Mouse (Mus musculus): ENCODE measurements around the gene Fbxo3. TPM values are rescaled to one million over a fixed set of nuclear protein-coding genes. Genes with fewer than 3 reads are reported as not detected.

Gene Fbxo3
- total and polyA plus RNA-seq, 2 experiments from 2014 or later, result 54.9 to 78.2 TPM

DNA sequence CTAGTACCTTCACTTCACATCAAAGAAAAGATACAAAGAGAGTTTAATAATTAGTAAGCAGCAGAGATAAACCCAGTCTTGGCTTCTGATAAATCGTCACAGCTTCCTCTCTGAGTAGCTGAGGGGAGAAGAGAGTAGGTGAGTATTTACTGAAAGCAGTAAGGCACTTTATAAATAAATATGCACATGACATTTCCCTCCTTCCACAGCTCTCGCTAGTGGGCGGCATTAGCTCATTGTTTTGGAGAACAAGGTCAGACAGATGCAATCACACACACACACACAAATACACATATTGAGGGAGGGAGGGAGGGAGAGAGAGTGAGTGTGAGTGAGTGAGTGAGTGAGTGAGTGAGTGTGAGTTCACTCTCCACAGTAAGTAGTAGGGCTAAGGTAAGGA, 8.8 kb downstream of the Fbxo3 start:
- Histone ChIP-seq H3K27me3 (ENCODE audit: insufficient read depth, low read length) (no peaks in the 10 kb centered on the region), H3K27ac (ENCODE audit: low read depth, low read length) (no peak overlapping the region), H3K9me3 (ENCODE audit: low read length) (no peaks in the 10 kb centered on the region), H3K4me1 (ENCODE audit: insufficient read depth) (no peaks in the 10 kb centered on the region), H3K9ac (no peak overlapping the region), H3K4me2 (ENCODE audit: low read depth) (no peak overlapping the region), H3K4me3 (ENCODE audit: low read depth, low read length) (no peak overlapping the region), H3K36me3 (ENCODE audit: insufficient read depth) (peaks cover 36% of the 10 kb centered on the region)
- TF ChIP-seq CTCF (IDR thresholded peaks at IDR 0.05; ENCODE audit: low read depth), result no peak
- ATAC-seq (no peak), DNase-seq (no peak)
- 36% methylated on average over 3 of the region's 3 CpGs for WGBS

DNA sequence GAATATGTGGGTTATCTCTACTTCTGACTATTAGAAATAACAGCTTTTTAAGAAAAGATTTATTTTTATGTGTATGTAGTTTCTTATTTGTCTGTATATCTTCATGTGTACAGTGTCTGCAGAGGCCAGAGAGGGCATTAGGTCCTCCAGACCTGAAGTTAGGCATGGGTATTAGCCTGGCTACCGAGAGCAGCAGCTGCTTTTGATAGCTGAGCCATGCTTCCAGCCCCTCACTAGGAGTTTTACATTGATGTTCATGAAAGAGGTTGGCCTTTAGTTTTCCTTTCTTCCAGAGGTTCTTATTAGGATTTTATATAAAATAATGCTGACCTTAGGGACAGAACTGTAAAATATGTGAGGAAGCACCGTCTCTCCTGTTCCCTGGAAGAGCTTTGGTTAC, 10.7 kb downstream of the Fbxo3 start:
- Histone ChIP-seq H3K4me1 (ENCODE audit: insufficient read depth) (no peaks in the 10 kb centered on the region), H3K9me3 (ENCODE audit: low read length) (no peaks in the 10 kb centered on the region), H3K27ac (ENCODE audit: low read depth, low read length) (no peak overlapping the region), H3K27me3 (ENCODE audit: insufficient read depth, low read length) (no peaks in the 10 kb centered on the region), H3K4me2 (ENCODE audit: low read depth) (no peak overlapping the region), H3K36me3 (ENCODE audit: insufficient read depth) (peaks cover 33% of the 10 kb centered on the region), H3K4me3 (ENCODE audit: low read depth, low read length) (no peak overlapping the region), H3K9ac (no peak overlapping the region)
- DNase-seq, result no peak
- 73% methylated on average over 2 of the region's 2 CpGs for whole genome bisulfite sequencing
- no peak for ATAC-seq
- TF ChIP-seq CTCF (IDR thresholded peaks at IDR 0.05; ENCODE audit: low read depth), result no peak

- Histone ChIP-seq H3K4me3 (ENCODE audit: low read depth, low read length) (no peak overlapping the region), H3K4me1 (ENCODE audit: insufficient read depth) (no peaks in the 10 kb centered on the region), H3K27me3 (ENCODE audit: insufficient read depth, low read length) (no peaks in the 10 kb centered on the region), H3K27ac (ENCODE audit: low read depth, low read length) (no peak overlapping the region), H3K36me3 (ENCODE audit: insufficient read depth) (peaks cover 32% of the 10 kb centered on the region), H3K9ac (no peak overlapping the region), H3K4me2 (ENCODE audit: low read depth) (no peak overlapping the region), H3K9me3 (ENCODE audit: low read length) (no peaks in the 10 kb centered on the region)
- no peak for DNase-seq
- no peak for TF ChIP-seq CTCF (IDR thresholded peaks at IDR 0.05; ENCODE audit: low read depth)
- no peak for ATAC-seq
- WGBS, result 66% methylated on average over 5 of the region's 5 CpGs
Measured at GRCm38 (mm10) chr2:104041632-104042031, 14.1 kb downstream of the Fbxo3 start.

- no peak for DNase-seq
- peaks cover 27% of the 10 kb centered on the region for H3K36me3 ChIP-seq (ENCODE audit: insufficient read depth)
- H3K9me3 ChIP-seq (ENCODE audit: low read length), result no peaks in the 10 kb centered on the region
- H3K27me3 ChIP-seq (ENCODE audit: insufficient read depth, low read length), result no peaks in the 10 kb centered on the region
- H3K4me3 ChIP-seq (ENCODE audit: low read depth, low read length), result no peak overlapping the region
- no peak for TF ChIP-seq CTCF (IDR thresholded peaks at IDR 0.05; ENCODE audit: low read depth)
- ATAC-seq, result no peak
- no peak overlapping the region for H3K27ac ChIP-seq (ENCODE audit: low read depth, low read length)
- no peak overlapping the region for H3K9ac ChIP-seq
- WGBS, result 97% methylated on average over 15 of the region's 15 CpGs
- no peak overlapping the region for H3K4me2 ChIP-seq (ENCODE audit: low read depth)
- no peaks in the 10 kb centered on the region for H3K4me1 ChIP-seq (ENCODE audit: insufficient read depth)
Measured at GRCm38 (mm10) chr2:104042766-104043165, 15.2 kb downstream of the Fbxo3 start.

GRCm38 (mm10) chr2:104043624-104044478, 16.3 kb downstream of the Fbxo3 start:
- TF ChIP-seq CTCF (IDR thresholded peaks at IDR 0.05; ENCODE audit: low read depth), result no peak
- H3K4me3 ChIP-seq (ENCODE audit: low read depth, low read length), result no peak overlapping the region
- no peaks in the 10 kb centered on the region for H3K4me1 ChIP-seq (ENCODE audit: insufficient read depth)
- ATAC-seq (no peak), DNase-seq (no peak)
- peaks cover 32% of the 10 kb centered on the region for H3K36me3 ChIP-seq (ENCODE audit: insufficient read depth)
- no peaks in the 10 kb centered on the region for H3K27me3 ChIP-seq (ENCODE audit: insufficient read depth, low read length)
- no peaks in the 10 kb centered on the region for H3K9me3 ChIP-seq (ENCODE audit: low read length)
- no peak overlapping the region for H3K9ac ChIP-seq
- H3K4me2 ChIP-seq (ENCODE audit: low read depth), result no peak overlapping the region
- H3K27ac ChIP-seq (ENCODE audit: low read depth, low read length), result no peak overlapping the region
- WGBS, result 49% methylated on average over 5 of the region's 5 CpGs

DNA sequence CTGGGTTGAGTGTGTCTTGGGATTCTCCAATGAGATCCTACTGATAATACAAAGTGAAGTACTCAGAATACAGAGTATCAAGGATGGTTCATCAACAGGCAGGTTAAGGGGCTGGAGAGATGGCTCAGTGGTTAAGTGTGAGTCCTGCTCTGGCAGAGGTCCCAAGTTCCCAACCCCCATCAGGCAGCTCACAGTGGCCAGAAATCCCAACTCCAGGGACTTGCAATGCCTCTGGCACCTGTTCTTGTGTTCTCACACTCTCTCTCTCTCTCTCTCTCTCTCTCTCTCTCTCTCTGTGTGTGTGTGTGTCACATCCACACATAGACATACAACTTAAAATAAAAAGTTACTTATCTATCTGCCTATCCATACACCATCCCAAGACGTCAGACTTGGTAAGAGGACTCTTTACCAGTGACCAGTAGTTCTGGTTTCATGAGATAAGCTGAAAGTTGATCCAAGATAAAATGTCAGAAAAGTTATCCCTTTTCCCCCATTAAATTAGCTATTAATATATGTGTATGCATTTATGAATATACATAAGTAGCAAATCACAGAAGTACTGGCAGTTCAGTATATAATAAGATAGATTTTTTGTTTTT, 17.1 kb downstream of the Fbxo3 start:
- TF ChIP-seq CTCF (IDR thresholded peaks at IDR 0.05; ENCODE audit: low read depth), result no peak
- H3K4me2 ChIP-seq (ENCODE audit: low read depth), result no peak overlapping the region
- DNase-seq, result no peak
- no peaks in the 10 kb centered on the region for H3K4me1 ChIP-seq (ENCODE audit: insufficient read depth)
- 80% methylated on average over 1 of the region's 1 CpGs for WGBS
- H3K9me3 ChIP-seq (ENCODE audit: low read length), result no peaks in the 10 kb centered on the region
- H3K36me3 ChIP-seq (ENCODE audit: insufficient read depth), result peaks cover 29% of the 10 kb centered on the region
- no peak overlapping the region for H3K9ac ChIP-seq
- H3K4me3 ChIP-seq (ENCODE audit: low read depth, low read length), result no peak overlapping the region
- no peaks in the 10 kb centered on the region for H3K27me3 ChIP-seq (ENCODE audit: insufficient read depth, low read length)
- no peak for ATAC-seq
- H3K27ac ChIP-seq (ENCODE audit: low read depth, low read length), result no peak overlapping the region

DNA sequence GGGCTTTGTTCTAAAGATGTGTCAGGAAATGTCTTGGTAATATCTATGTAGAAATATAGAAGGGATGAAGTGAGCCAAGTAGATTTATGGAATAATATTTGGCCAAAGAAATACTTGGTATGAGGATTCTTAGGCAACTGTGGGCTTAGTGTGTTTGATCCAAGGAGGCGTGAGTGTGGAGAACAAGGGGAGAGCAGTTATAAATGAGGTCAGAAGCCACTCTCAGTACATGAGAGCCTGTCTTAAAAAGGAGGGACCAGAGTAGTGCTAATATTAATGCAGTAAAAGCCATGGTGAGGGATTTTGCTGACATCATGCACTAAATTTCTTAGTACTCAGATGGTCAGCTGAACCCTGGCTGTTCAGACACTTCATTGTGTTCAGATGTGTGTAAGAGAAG, 30.9 kb downstream of the Fbxo3 start:
- 91% methylated on average over 1 of the region's 1 CpGs for WGBS
- Histone ChIP-seq H3K9ac (no peak overlapping the region), H3K36me3 (ENCODE audit: insufficient read depth) (peaks cover 31% of the 10 kb centered on the region), H3K4me3 (ENCODE audit: low read depth, low read length) (no peak overlapping the region), H3K4me1 (ENCODE audit: insufficient read depth) (no peaks in the 10 kb centered on the region), H3K9me3 (ENCODE audit: low read length) (no peaks in the 10 kb centered on the region), H3K27me3 (ENCODE audit: insufficient read depth, low read length) (no peaks in the 10 kb centered on the region), H3K4me2 (ENCODE audit: low read depth) (no peak overlapping the region), H3K27ac (ENCODE audit: low read depth, low read length) (no peak overlapping the region)
- DNase-seq, result no peak
- ATAC-seq, result no peak
- no peak for TF ChIP-seq CTCF (IDR thresholded peaks at IDR 0.05; ENCODE audit: low read depth)
